Mouse (Mus musculus) megakaryocyte progenitor cell, adult 5-6 weeks (primary cell): ENCODE data around the gene Kdm1b. TPM values are rescaled to one million over a fixed set of nuclear protein-coding genes. Genes with fewer than 3 reads are reported as not detected.

Experiments used
- ATAC-seq: replicated peaks from 2 replicates; pipeline ENCODE4 v1.8.0; 2016; ENCODE audit warnings: mild to moderate bottlenecking, moderate TSS enrichment, inconsistent platforms; ENCODE audit not compliant: poor library complexity
- total RNA-seq, 2 experiments: library from RNA; stranded (forward) in 1 of 2; stranded (reverse) in 1 of 2; fragments of 157-497, 149-512 nt in 1 of 2; fragments of 200-1000 nt in 1 of 2; gene quantifications; 2 replicates each; pipeline versions ENCODE4 v1.2.3 to v1.2.4; 2015 to 2017

The Kdm1b gene
- total RNA-seq, 2 experiments from 2014 or later, result 8.9 to 11.3 TPM

DNA sequence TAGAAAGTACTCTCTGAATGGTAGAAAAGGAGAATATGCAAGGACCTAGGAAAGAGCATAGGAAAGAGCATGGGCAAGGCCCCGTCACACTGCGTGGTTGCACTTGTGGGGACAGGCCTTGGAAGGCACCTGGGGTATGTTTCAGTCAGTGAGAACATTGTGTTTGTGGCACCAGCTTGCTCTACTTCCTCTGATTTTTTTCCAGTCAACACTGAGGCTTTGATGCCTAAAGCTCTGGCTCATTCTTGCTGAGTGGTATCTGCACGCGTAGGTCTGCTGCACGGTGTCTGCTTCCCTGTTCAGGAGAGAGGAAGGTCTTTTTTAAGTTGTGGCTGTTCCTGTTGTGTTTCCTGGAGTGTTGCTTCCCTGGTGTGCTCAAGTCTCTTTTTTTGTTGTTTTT lies 13.5 kb downstream of the Kdm1b start:
- ATAC-seq, result no peak; the same call in 1 of the 2 replicates

DNA sequence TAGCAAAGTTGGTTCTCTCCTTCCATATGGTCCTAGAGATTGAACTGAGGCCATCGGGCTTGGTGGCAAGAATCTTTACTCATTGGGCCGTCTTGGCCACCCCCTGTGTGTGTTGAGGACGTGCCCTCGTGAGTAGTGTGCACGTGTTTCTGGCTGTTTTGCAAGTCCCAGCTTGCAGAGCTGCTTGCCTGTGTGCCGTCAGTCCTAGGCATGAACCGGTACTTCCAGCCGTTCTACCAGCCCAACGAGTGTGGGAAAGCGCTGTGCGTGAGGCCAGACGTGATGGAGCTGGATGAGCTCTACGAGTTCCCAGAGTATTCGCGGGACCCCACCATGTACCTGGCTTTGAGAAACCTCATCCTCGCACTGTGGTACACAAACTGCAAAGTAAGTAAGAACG lies 19.5 kb downstream of the Kdm1b start:
- ATAC-seq, result no peak

DNA sequence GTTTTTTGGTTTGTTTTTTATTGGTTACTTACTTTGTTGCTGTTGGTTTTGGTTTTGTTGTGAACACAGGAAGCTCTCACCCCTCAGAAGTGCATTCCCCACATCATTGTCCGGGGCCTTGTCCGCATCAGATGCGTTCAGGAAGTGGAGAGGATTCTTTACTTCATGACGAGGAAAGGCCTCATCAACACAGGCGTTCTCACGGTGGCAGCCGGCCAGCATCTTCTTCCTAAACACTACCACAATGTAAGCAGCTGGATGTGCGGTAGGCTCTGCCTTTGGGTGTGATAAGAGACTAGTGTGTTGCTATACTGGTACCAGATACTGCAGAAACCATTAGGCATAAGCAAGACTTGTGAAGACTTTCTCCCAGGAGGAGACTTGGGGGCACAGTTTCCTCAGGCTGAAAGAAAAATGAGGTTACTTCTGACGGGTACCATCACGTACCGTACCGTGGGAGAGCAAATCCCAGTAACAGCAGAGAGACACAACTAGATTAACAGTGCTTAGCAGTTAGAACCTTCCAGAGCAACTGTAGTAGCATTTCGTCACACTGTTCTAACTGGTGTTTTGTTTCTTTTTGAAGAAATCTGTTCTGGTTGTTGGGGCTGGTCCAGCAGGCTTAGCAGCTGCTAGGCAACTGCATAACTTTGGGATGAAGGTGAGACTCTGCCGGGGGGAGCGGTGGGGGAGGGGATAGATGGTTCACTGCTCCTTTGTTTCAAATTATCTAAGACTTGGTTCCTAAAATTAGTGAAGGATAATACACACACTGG lies 20.9 kb downstream of the Kdm1b start:
- no peak; the same call in 1 of the 2 replicates for ATAC-seq

DNA sequence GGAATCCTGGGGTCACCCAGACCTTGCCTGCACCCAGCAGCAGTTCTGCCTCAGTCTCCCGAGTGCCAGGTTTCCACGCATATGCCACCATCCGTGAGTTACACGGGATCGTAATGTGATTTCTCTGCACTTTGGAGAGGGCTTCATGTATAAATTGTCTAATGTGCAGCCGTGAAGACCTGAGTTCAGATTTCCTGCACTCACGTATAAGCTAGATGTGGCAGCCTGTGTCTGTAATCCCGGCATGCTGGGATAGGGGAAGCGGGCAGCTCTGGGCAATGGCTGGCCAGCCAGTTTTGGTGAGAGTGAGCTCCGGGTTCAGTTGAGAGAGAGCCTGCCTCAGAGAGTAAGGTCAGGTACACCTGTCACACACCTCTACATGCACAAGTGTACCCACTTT lies 23.2 kb downstream of the Kdm1b start:
- ATAC-seq, result no peak

DNA sequence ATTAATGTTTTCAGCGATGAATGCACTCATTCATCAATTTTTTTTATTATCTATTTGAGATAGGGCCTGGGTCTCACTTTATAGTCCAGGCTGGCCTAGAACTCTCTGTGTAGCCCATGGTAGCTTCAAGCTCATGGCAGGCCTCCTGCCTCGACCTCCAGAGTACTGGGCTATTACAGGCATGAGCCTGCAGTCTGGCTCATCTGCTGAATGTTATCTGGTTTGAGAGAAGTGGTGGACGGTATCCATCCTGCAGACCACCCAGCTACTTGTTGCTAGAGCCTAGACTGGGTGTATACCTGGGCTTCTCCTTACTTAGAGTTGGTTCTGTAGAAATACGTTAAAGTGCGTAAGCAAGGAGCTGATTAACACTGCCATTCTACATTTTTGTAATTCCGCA lies 23.7 kb downstream of the Kdm1b start:
- ATAC-seq, result no peak

DNA sequence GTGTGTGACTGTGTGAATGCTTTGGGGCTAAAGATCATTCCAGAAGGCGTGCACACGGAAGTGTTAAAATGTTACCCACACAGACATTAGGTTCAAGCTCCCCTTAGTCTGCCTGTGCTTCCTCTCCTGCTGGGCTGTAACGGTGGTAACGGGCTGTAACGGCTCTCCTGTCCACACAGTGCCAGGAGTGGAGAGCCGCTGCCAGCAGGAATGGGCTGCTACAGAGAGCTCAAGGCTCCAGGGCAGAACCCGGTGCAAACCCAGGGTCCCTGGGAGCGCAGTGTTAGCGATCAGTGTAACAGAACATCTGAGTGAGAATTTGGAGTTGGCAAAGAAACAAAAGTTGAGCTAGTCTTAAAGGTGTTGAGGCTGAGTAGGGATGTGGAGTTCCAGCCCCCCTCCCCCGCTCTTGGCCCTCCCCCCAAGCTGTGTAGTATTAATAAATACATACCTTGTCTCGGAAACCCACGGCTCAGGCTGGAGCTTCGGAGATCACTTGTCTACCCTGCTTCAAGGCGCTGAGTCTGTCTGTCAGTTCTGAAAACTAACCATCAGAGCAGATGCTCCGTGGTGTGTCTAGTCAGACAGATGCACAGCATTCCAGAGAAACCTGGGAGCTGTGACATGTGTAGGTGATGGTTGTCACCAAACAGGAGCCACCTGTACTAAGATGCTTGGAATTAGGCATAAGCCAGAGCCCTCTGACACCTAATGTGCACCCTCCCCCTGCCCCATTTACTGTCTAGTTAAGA lies 27.2 kb downstream of the Kdm1b start:
- ATAC-seq, result no peak

DNA sequence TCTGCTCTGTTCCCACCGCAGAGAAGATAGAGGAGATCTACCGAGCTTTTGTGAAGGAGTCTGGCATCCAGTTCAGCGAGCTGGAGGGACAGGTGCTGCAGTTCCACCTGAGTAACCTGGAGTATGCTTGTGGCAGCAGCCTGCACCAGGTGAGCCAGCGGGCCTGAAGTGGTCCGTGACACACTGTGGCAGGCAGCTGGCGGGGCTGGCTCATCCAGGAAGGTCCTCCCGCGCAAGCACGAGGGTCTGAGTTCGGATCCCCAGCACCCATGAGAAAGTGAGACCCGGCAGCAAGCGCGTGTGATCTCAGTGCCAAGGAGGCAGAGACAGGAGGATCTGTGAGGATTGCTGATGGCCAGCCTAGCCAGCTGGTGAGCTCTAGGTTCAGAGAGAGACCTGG lies 28.6 kb downstream of the Kdm1b start:
- ATAC-seq, result no peak

DNA sequence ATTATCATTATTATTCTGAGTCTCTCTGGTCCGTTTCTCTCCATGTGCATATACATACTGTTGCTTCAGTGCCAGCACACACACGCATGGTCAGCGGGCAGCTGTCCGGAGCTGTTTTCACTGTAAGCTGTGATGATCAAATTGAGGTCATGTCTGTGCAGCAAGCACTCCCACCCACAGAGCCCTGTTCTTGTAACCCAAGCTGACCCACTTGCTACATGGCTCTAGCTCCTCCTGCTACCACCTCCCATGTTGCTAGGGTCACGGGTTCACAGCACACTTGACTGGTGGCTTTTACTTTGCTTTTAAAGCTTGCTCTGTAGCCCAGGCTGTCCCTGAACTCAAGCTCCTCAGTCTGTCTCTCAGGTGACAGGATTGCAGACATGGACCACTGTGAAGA lies 29.2 kb downstream of the Kdm1b start:
- no peak for ATAC-seq

DNA sequence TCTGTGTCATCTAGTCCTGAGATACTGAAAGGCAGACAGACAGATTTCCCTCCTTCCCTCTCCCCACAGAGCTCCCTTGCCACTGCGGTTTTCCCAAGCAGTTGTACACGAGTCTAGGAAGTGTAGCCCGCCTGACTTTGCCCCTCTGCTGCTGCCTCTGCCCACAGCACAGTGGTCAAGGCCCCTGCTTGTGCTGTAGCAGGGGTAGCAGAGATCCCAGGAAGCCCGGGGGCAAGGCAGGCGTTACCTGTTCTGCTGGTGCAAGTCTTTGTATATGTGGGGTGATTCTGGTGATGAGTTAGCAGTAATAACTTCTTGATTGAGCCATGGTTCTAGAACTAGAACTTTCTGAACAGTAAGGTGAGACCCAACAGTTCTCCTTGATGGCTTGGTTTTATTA lies 32.9 kb downstream of the Kdm1b start:
- no peak for ATAC-seq

DNA sequence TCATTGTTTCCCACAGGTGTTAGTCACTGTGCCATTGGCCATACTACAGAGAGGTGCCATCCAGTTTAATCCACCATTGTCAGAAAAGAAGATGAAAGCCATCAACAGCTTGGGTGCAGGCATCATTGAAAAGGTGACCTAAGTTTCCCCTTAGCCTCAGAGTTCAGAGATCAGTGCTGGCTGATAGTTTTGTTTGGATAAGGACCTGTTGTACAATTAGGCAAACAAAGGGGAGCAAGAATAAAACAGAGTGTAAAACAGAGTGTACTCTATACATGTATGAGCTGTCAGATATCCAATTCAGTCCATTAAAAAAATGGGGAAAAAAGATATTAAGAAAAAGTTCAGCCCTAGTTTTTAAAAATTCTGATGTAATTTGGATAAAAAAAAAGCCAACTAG lies 34.1 kb downstream of the Kdm1b start:
- ATAC-seq, result no peak

DNA sequence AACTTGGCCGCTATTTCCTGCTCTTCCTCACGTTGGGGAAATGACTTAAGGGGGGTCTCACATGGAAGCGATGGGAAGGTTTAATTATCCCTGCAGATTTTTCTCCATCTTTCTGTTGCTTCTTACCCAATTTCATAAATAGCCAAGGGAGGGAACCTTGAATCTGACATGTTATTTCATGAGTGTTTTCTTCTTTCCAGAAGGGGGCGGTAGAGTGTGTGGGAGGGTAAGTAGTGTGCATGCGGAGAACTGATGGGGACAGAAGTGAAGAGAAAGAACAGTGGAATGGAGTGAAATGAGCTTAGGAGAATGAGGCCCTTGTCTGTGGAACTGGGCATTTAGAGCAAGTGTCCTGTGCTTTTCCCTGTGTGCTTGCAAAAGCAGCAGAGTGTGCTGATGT lies 35.5 kb downstream of the Kdm1b start:
- peak; percentile 44; the same call in 1 of the 2 replicates for ATAC-seq

DNA sequence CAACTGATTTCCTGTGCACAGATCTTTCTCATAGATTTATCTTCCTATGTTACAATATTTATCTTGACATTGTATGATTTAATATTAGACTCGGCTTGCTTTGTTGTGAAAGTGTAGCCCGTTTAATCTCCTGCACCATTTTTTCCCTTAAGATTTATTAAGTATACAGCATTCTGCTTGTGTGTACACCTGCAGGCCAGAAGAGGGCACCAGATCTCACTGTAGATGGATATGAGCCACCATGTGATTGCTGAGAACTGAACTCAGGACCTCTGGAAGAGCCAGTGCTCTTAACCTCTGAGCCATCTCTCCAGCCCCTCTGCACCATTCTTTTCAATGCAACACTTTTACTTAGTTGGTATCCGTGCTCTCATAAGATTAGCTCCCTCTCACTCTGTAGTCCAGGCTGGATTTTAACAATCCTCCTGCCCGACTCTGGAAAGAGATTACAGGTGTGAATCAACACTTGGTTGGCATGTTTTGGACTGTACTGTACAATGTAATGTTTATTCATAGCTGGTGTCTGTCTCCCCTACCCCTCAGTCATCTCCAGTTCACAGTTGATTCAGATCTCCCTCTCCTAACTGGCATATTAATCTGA lies 37.7 kb downstream of the Kdm1b start:
- ATAC-seq, result no peak

DNA sequence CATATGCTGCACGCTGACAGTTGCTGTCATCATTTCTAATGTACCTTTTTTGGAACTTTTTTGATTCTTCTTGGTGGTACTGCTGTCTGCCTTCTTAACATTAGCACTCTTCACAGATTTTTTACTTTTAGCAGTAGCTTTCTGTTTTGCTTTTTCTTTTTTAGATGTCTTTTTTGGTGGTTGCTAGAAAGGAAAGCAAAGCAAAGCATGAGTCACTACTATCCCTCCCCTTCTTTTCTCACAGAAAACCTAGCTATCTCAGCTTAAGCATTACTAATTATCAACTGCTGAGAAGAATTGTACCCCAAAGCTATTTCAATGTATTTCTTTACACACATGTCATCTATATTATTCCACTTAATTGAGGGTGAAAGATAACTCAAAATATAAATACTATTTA lies 45.1 kb downstream of the Kdm1b start:
- no peak for ATAC-seq

DNA sequence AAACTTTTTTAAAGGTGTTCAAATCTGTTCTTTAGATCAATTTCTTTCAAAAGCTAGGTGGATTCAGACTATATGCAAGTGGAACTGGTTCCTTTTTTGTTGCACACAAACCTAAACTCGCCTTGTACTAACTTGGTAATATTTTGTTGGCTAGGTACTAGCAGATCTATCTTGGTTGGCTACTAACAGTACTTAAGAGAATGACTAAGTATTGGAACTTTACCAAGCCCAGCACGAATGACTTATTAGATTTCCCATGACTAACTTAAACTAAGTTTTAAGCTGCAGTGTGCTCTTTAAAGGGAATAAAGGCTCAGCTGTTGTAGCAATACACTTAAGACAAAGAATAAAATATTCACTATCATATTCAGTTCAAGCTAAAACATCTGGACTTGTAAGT lies 46.0 kb downstream of the Kdm1b start:
- no peak for ATAC-seq

DNA sequence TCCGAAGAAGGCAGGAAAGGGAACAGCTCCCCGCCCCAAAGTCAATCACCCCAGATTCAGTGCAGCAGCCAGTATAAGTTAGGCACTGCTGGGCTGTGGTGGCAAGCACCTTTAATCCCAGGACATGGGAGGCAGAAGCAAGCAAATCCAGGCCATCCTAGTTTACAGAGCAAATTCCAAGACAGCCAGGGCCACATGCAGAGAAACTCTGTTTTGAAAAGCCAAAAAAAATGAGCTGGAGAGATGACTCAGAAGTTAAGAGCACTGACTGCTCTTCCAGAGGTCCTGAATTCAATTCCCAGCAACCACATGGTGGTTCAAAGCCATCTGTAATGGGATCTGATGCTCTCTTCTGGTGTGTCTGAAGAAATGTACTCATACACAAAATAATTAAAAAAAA lies 50.5 kb downstream of the Kdm1b start:
- no peak for ATAC-seq

DNA sequence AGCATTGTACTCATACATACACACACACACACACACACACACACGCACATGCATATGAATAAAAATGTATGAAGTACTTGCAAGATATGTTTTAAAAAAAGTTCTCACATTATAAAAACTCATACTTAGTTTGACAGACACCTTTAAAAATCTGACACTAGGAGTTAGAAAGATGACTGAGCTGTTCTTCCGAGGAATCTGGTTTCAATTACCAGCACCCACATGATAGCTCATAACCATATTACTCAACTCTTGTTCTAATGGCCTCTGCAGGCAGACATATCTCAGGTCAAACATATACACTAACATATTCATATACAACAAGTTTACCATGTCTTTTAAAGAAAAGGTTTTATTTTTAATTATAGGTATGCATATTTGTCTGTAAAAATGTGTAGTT lies 53.3 kb downstream of the Kdm1b start:
- no peak for ATAC-seq

DNA sequence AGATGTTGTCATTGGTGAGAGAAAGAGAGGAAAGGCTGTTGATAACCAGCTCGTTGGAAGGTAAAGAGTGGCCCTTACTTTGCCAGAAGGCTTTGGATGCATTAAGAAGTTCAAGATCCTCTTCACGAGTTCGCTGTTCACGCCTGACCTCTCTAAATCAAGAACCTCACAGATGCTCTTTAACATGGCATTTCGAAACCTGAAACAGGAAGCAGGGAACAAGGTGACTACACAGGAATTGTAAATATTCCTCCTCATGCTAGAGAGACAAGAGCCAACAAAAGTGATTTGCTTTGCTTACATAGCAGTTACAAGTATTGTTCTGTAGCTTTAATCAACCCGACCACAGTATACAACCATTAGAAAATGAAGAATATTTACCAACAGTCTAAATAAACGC lies 56.0 kb downstream of the Kdm1b start:
- no peak for ATAC-seq

DNA sequence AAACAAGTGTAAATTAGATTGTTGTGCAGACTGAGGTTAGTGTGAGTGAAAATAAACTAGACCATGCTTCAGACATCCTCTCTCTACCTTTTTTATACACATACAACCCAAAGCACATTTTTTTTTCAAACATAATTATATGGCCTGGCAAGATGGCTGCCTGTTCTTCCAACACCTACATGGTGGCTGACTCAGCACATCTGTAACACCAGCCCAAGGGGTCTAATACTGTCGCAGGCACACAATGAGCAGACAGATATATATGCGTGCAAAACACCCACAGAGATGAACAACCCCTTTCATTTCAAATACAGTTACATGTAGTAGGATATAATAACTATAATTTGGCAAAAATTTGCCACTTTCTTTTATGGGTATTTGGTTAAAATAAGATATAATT lies 57.3 kb downstream of the Kdm1b start:
- no peak for ATAC-seq

DNA sequence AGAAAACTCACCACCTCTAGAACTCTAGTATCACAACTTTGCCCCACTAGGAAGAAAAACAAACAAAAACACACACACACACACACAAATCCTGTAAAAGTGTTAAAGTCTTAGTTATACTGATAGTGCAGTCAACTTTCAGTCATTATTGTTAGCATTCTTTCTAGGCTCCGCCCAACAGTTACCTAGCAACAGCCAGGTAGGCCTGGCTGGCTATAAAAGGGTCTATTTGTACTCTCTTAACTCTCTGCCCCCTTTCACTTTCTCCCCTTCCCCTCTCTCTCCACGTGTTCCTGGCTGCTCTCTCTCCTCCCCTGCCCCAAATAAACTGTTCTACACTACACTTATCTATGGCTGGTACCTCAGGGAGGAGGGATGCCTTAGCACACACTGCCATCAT lies 60.8 kb downstream of the Kdm1b start:
- no peak for ATAC-seq

DNA sequence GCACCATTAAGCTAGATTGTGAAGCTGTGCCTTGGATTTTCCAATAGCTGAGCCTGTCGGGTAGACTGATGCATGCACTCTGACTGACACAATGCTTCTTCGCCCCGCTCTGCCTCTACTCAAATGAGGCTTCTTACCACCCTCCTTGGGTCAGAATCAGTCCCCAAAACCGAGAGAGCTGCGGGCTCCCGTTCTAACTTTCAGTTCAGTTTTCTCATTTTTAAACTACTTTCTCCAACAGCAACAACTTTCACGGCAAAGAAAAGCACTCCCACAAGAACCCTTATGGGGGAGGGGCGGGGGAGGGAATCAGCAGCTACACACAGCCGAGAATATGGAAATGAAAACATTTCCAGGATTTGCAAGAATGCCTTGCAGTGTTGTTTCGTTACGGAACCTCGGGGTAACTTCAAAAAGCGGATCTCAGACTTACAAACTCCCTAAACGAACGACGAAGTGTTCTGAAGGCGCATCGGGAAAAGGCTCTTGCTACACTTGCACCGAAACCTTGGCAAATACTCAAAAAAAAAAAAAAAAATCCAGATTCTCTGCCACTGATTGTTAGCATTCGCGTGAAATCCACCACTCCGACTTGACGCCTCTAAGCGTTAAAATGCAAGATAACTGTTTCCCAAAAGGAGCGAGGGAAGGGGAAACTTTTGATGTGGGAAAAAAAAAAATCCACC lies 61.7 kb downstream of the Kdm1b start:
- peak; percentile 20 for ATAC-seq
